ENCODE assay signal across 8 mouse cellular contexts in genomic region chr13:91224438-91224814, GRCm38 (mm10). TPM values are rescaled to one million over a fixed set of nuclear protein-coding genes. Genes with fewer than 3 reads are reported as not detected.
DNase-seq lines count a peak whose midpoint lies in the region; ATAC-seq and TF ChIP-seq lines count a peak whose summit lies in the region.

No protein-coding gene starts in this region.

- no peaks in the 10 kb centered on the region for H3K27me3 ChIP-seq in embryonic facial prominence, embryonic 11.5 days (ENCODE audit: control insufficient read depth, insufficient read depth, low read length)
- no peaks in the 10 kb centered on the region for H3K27me3 ChIP-seq in hindbrain, embryonic 16.5 days (replicated peaks; ENCODE audit: control insufficient read depth, insufficient read depth, low read length)
- H3K27me3 ChIP-seq in midbrain, embryonic 15.5 days (replicated peaks) = no peaks in the 10 kb centered on the region

- H3K9me3 ChIP-seq in embryonic facial prominence, embryonic 11.5 days (replicated peaks; ENCODE audit: control insufficient read depth, low read length) = no peaks in the 10 kb centered on the region
- H3K9me3 ChIP-seq in hindbrain, embryonic 16.5 days (ENCODE audit: control insufficient read depth, low read length) = no peaks in the 10 kb centered on the region
- H3K9me3 ChIP-seq in midbrain, embryonic 15.5 days = no peaks in the 10 kb centered on the region

- peak overlapping the region; percentile 99 for H3K27ac ChIP-seq in left cerebral cortex, adult 2 months
- H3K27ac ChIP-seq in embryonic facial prominence, embryonic 11.5 days (replicated peaks; ENCODE audit: low read depth, low read length) = peak overlapping the region; percentile 63; the same call in 1 of the 2 replicates
- H3K27ac ChIP-seq in hindbrain, embryonic 16.5 days (ENCODE audit: low read depth, low read length) = peak overlapping the region; percentile 97
- peak overlapping the region; percentile 95 for H3K27ac ChIP-seq in midbrain, embryonic 15.5 days

- intact Hi-C loops in left cerebral cortex, adult 2 months (cut with DNase I) = loop anchor here (1.0 to 5.0 kb wide), 4 partner anchors 97 to 413 kb away; partner anchors contain the start of gene Ssbp2
- intact Hi-C loops in left cerebral cortex, postnatal 14 days (cut with DNase I) = loop anchor here (5.0 to 10.0 kb wide), 2 partner anchors 140 to 238 kb away; partner anchors contain the start of gene Ssbp2
- intact Hi-C loops in left cerebral cortex, postnatal 4 days (cut with DNase I) = loop anchor here (5.0 to 10.0 kb wide), 2 partner anchors 140 to 238 kb away; partner anchors contain the start of gene Ssbp2

- H3K4me1 ChIP-seq in embryonic facial prominence, embryonic 11.5 days (ENCODE audit: control insufficient read depth, insufficient read depth, low read length) = no peaks in the 10 kb centered on the region
- H3K4me1 ChIP-seq in hindbrain, embryonic 16.5 days (ENCODE audit: control insufficient read depth, insufficient read depth, low read depth, low read length) = peaks cover 7% of the 10 kb centered on the region
- peaks cover 5% of the 10 kb centered on the region for H3K4me1 ChIP-seq in midbrain, embryonic 15.5 days

- TF ChIP-seq CTCF in left cerebral cortex, adult 2 months (IDR thresholded peaks at IDR 0.05) = no peak

- no peaks in the 10 kb centered on the region for H3K36me3 ChIP-seq in embryonic facial prominence, embryonic 11.5 days (replicated peaks; ENCODE audit: control insufficient read depth, insufficient read depth, low read depth, low read length)
- no peaks in the 10 kb centered on the region for H3K36me3 ChIP-seq in hindbrain, embryonic 16.5 days (ENCODE audit: control insufficient read depth, insufficient read depth, low read length)
- no peaks in the 10 kb centered on the region for H3K36me3 ChIP-seq in midbrain, embryonic 15.5 days (replicated peaks)

- WGBS in embryonic facial prominence, embryonic 11.5 days = 80% methylated on average over 2 of the region's 2 CpGs
- WGBS in hindbrain, embryonic 16.5 days = 81% methylated on average over 2 of the region's 2 CpGs
- 85% methylated on average over 2 of the region's 2 CpGs for whole genome bisulfite sequencing in midbrain, embryonic 15.5 days

- peak overlapping the region; percentile 97 for H3K4me3 ChIP-seq in left cerebral cortex, adult 2 months
- H3K4me3 ChIP-seq in embryonic facial prominence, embryonic 11.5 days (ENCODE audit: low read depth, low read length) = peak overlapping the region; percentile 47
- H3K4me3 ChIP-seq in hindbrain, embryonic 16.5 days (ENCODE audit: low read length) = peak overlapping the region; percentile 77
- peak overlapping the region; percentile 68 for H3K4me3 ChIP-seq in midbrain, embryonic 15.5 days

- no peak for DNase-seq in left cerebral cortex, adult 2 months (ENCODE audit: extremely low spot score in 1 of 2, low spot score in 2 of 2)
- no peak for DNase-seq in left cerebral cortex, postnatal 14 days (ENCODE audit: low spot score in 2 of 2)
- no peak for DNase-seq in embryonic facial prominence, embryonic 11.5 days (ENCODE audit: low spot score)
- no peak for DNase-seq in urinary bladder, postnatal 36 days (ENCODE audit: low spot score in 2 of 2)
- DNase-seq in left cerebral cortex, postnatal 4 days = no peak
- DNase-seq in thymus, postnatal 36 days = no peak

- H3K4me2 ChIP-seq in embryonic facial prominence, embryonic 11.5 days (ENCODE audit: low read depth, low read length) = peak overlapping the region; percentile 48; the same call in 1 of the 2 replicates
- peak overlapping the region; percentile 68 for H3K4me2 ChIP-seq in hindbrain, embryonic 16.5 days (ENCODE audit: low read length)
- peak overlapping the region; percentile 61 for H3K4me2 ChIP-seq in midbrain, embryonic 15.5 days

- H3K9ac ChIP-seq in embryonic facial prominence, embryonic 11.5 days (replicated peaks; ENCODE audit: low read length) = no peak overlapping the region; the same call in 1 of the 2 replicates
- H3K9ac ChIP-seq in hindbrain, embryonic 16.5 days (ENCODE audit: low read depth, low read length) = peak overlapping the region; percentile 93
- peak overlapping the region; percentile 80 for H3K9ac ChIP-seq in midbrain, embryonic 15.5 days

- no peak; the same call in 1 of the 2 replicates for ATAC-seq in embryonic facial prominence, embryonic 11.5 days (replicated peaks; ENCODE audit: insufficient number of reproducible peaks, low FRiP score, low TSS enrichment, low read depth)
- no peak; the same call in 1 of the 2 replicates for ATAC-seq in hindbrain, embryonic 16.5 days
- ATAC-seq in midbrain, embryonic 15.5 days (replicated peaks) = peak; percentile 29; the same call in 1 of the 2 replicates

RNA-seq across cellular contexts. Expression of gene Atg10, which starts 0.7 kb away (rescaled TPM):
- 10 to 100 TPM; 13.9 to 14.5 TPM for total RNA-seq in left cerebral cortex, adult 2 months (2021)
- 10 to 100 TPM; 14.4 to 15.0 TPM for total RNA-seq in left cerebral cortex, postnatal 14 days (2021)
- polyA plus RNA-seq in embryonic facial prominence, embryonic 11.5 days (2014; fragmentation: Nextera tagmentation; extraction: Ambion mirVana) = 16.3 and 16.6 TPM in 2 replicates
- polyA plus RNA-seq in hindbrain, embryonic 16.5 days (2015; fragmentation: Nextera tagmentation; extraction: Ambion mirVana) = 13.9 and 14.3 TPM in 2 replicates
- polyA plus RNA-seq in midbrain, embryonic 15.5 days (2015; fragmentation: Nextera tagmentation; extraction: Ambion mirVana) = 13.6 and 13.8 TPM in 2 replicates
- 1 to 10 TPM; 6.8 to 9.3 TPM for total RNA-seq in left cerebral cortex, postnatal 4 days (2021)

Comparison
In these comparisons a context has a peak if more than half of its experiments do, and no peak if none do; other contexts are left out.
1. H3K4me3 ChIP-seq: peak in every context shown above with its lines; median percentile 97 in left cerebral cortex, adult 2 months; 77 in hindbrain, embryonic 16.5 days; 68 in midbrain, embryonic 15.5 days; 47 in embryonic facial prominence, embryonic 11.5 days.